Mouse (Mus musculus) MN1 (cell line): ENCODE data around the gene Zfr.
"Not testable (repeated sequence)": the region's sequence is repeated elsewhere in the genome, so short reads cannot be mapped to it uniquely, and the experiment has no call there.

Source experiments
- DNase-seq: peaks from one replicate; pipeline ENCODE4 v3.0.0-alpha.2; 2016; ENCODE audit warnings: low spot score

Gene Zfr

GRCm38 (mm10) chr15:12106430-12106829 is 11.2 kb upstream of the Zfr start:
- no peak for DNase-seq

GRCm38 (mm10) chr15:12108200-12108599 is 9.4 kb upstream of the Zfr start:
- DNase-seq, result no peak

- not testable (repeated sequence) for DNase-seq
Observed at GRCm38 (mm10) chr15:12108922-12109321, 8.7 kb upstream of the Zfr start.

- no peak for DNase-seq
Observed at GRCm38 (mm10) chr15:12111232-12111631, 6.4 kb upstream of the Zfr start.

GRCm38 (mm10) chr15:12113411-12113810 is 4.2 kb upstream of the Zfr start:
- peak; percentile 50 for DNase-seq

GRCm38 (mm10) chr15:12114546-12114945 is 3.1 kb upstream of the Zfr start:
- no peak for DNase-seq

- no peak for DNase-seq
Observed at GRCm38 (mm10) chr15:12115722-12116230, 1.9 kb upstream of the Zfr start.

- peak; percentile 60 for DNase-seq
Observed at GRCm38 (mm10) chr15:12118093-12118431, 431 bp downstream of the Zfr start.

- peak; percentile 77 for DNase-seq
Observed at GRCm38 (mm10) chr15:12118432-12119128, 949 bp downstream of the Zfr start.

GRCm38 (mm10) chr15:12119129-12119466 is 1.5 kb downstream of the Zfr start:
- no peak for DNase-seq

GRCm38 (mm10) chr15:12124913-12125312 is 7.3 kb downstream of the Zfr start:
- no peak for DNase-seq

- DNase-seq, result not testable (repeated sequence)
Observed at GRCm38 (mm10) chr15:12130871-12131270, 13.2 kb downstream of the Zfr start.

- no peak for DNase-seq
Observed at GRCm38 (mm10) chr15:12134546-12134945, 16.9 kb downstream of the Zfr start.

- no peak for DNase-seq
Observed at GRCm38 (mm10) chr15:12135368-12135767, 17.7 kb downstream of the Zfr start.

GRCm38 (mm10) chr15:12136371-12136770 is 18.7 kb downstream of the Zfr start:
- DNase-seq, result no peak

- no peak for DNase-seq
Observed at GRCm38 (mm10) chr15:12140985-12141729, 23.5 kb downstream of the Zfr start.

- no peak for DNase-seq
Observed at GRCm38 (mm10) chr15:12147423-12147822, 29.8 kb downstream of the Zfr start.

- no peak for DNase-seq
Observed at GRCm38 (mm10) chr15:12149501-12149900, 31.9 kb downstream of the Zfr start.

GRCm38 (mm10) chr15:12153747-12154146 is 36.1 kb downstream of the Zfr start:
- no peak for DNase-seq

GRCm38 (mm10) chr15:12178126-12178525 is 60.5 kb downstream of the Zfr start:
- no peak for DNase-seq

GRCm38 (mm10) chr15:12181181-12181805 is 63.7 kb downstream of the Zfr start:
- not testable (repeated sequence) for DNase-seq

- no peak for DNase-seq
Observed at GRCm38 (mm10) chr15:12193880-12194816, 76.5 kb downstream of the Zfr start.
